Mouse (Mus musculus) gastrocnemius, postnatal 14 days (tissue): Measurements from ENCODE around the gene Akap2. TPM values are rescaled to one million over a fixed set of nuclear protein-coding genes. Genes with fewer than 3 reads are reported as not detected.

Experiments used
- DNase-seq: peaks from one replicate; pipeline ENCODE4 v3.0.0; 2021; ENCODE audit warnings: mixed read lengths
- intact Hi-C: fragments of 180-260 bp; cut with DNase I; formaldehyde crosslinking; loops from one replicate; pipeline ENCODE4 v1.15.1; 2025; ENCODE audit warnings: low total_unique reads
- total RNA-seq, 2 experiments: library from RNA; stranded (reverse); gene quantifications; 2 replicates each; pipeline ENCODE4 v1.2.3; 2021

The Akap2 gene
- total RNA-seq, 2 experiments from 2014 or later = 36.1 to 37.1 TPM

GRCm38 (mm10) chr4:57847676-57848075 is 130.2 kb downstream of the Akap2 start:
- no peak for DNase-seq
- intact Hi-C loops = no loop called here

GRCm38 (mm10) chr4:57849465-57849864 is 132.0 kb downstream of the Akap2 start:
- intact Hi-C loops = no loop called here
- no peak for DNase-seq

- DNase-seq = no peak
- intact Hi-C loops = no loop called here
These were observed 134.3 kb downstream of the Akap2 start for GRCm38 (mm10) chr4:57851731-57852130.

- no peak for DNase-seq
These were observed 135.1 kb downstream of the Akap2 start for GRCm38 (mm10) chr4:57852461-57853040.

GRCm38 (mm10) chr4:57854181-57854580 is 136.7 kb downstream of the Akap2 start:
- no peak for DNase-seq
- intact Hi-C loops = no loop called here

More at GRCm38 (mm10) chr4:57852461-57853040, 135.1 kb downstream of the Akap2 start:
- intact Hi-C loops = no loop called here

- intact Hi-C loops = no loop called here
- DNase-seq = no peak
These were observed 138.0 kb downstream of the Akap2 start for GRCm38 (mm10) chr4:57855281-57855941.

- DNase-seq = no peak
- intact Hi-C loops = no loop called here
These were observed 139.2 kb downstream of the Akap2 start for GRCm38 (mm10) chr4:57856673-57857072.

GRCm38 (mm10) chr4:57860204-57860611 is 142.8 kb downstream of the Akap2 start:
- intact Hi-C loops = no loop called here
- DNase-seq = peak; percentile 40

- intact Hi-C loops = no loop called here
- no peak for DNase-seq
These were observed 143.7 kb downstream of the Akap2 start for GRCm38 (mm10) chr4:57861166-57861565.

- intact Hi-C loops = no loop called here
These were observed 144.4 kb downstream of the Akap2 start for GRCm38 (mm10) chr4:57861856-57862255.

GRCm38 (mm10) chr4:57862269-57862986 is 145.0 kb downstream of the Akap2 start:
- DNase-seq = no peak
- intact Hi-C loops = no loop called here

More at GRCm38 (mm10) chr4:57861856-57862255, 144.4 kb downstream of the Akap2 start:
- no peak for DNase-seq

GRCm38 (mm10) chr4:57866088-57866487 is 148.6 kb downstream of the Akap2 start:
- no peak for DNase-seq
- intact Hi-C loops = no loop called here

- DNase-seq = no peak
- intact Hi-C loops = no loop called here
These were observed 149.5 kb downstream of the Akap2 start for GRCm38 (mm10) chr4:57866990-57867389.

GRCm38 (mm10) chr4:57867454-57867853 is 150.0 kb downstream of the Akap2 start:
- no peak for DNase-seq
- intact Hi-C loops = no loop called here

- intact Hi-C loops = no loop called here
- no peak for DNase-seq
These were observed 161.7 kb downstream of the Akap2 start for GRCm38 (mm10) chr4:57879137-57879536.

- intact Hi-C loops = loop anchor here (10.0 kb wide), 1 partner anchor 85 kb away; no protein-coding TSS in a partner anchor
- DNase-seq = peak; percentile 71
These were observed 162.4 kb downstream of the Akap2 start for GRCm38 (mm10) chr4:57879804-57880357.

- peak; percentile 23 for DNase-seq
- intact Hi-C loops = loop anchor here (2.0 to 10.0 kb wide), 2 partner anchors 89 to 213 kb away; no protein-coding TSS in a partner anchor
These were observed 166.3 kb downstream of the Akap2 start for GRCm38 (mm10) chr4:57883520-57884421.

- intact Hi-C loops = loop anchor here (10.0 kb wide), 1 partner anchor 90 kb away; no protein-coding TSS in a partner anchor
- no peak for DNase-seq
These were observed 167.1 kb downstream of the Akap2 start for GRCm38 (mm10) chr4:57884511-57884910.

- intact Hi-C loops = loop anchor here (10.0 kb wide), 1 partner anchor 90 kb away; no protein-coding TSS in a partner anchor
- DNase-seq = no peak
These were observed 167.7 kb downstream of the Akap2 start for GRCm38 (mm10) chr4:57885186-57885585.
